Mouse (Mus musculus) embryonic facial prominence, embryonic 10.5 days (tissue): ENCODE results near the gene Plekha1. TPM values are rescaled to one million over a fixed set of nuclear protein-coding genes. Genes with fewer than 3 reads are reported as not detected.

Experiments used
- DNase-seq: peaks from one replicate; pipeline ENCODE4 v3.0.0-alpha.2; 2017; ENCODE audit warnings: low spot score
- H3K27ac ChIP-seq: fragments of 300-500 bp; sonication (generic); replicated peaks from 2 replicates; pipeline ENCODE4 v1.5.1; 2016; ENCODE audit warnings: mild to moderate bottlenecking
- H3K27me3 ChIP-seq: fragments of 300-500 bp; sonication (generic); replicated peaks from 2 replicates; pipeline ENCODE4 v1.6.1; 2016; ENCODE audit warnings: low read depth, mild to moderate bottlenecking; ENCODE audit not compliant: poor library complexity, severe bottlenecking
- H3K36me3 ChIP-seq: fragments of 300-500 bp; sonication (generic); replicated peaks from 2 replicates; pipeline ENCODE4 v1.6.1; 2016; ENCODE audit warnings: mild to moderate bottlenecking, moderate library complexity
- H3K4me1 ChIP-seq: fragments of 300-500 bp; sonication (generic); 2 replicates; pipeline ENCODE4 v1.6.1; 2016
- H3K4me3 ChIP-seq: fragments of 300-500 bp; sonication (generic); 2 replicates; pipeline ENCODE4 v1.5.1; 2016; ENCODE audit warnings: mild to moderate bottlenecking, moderate library complexity
- H3K9me3 ChIP-seq: fragments of 300-500 bp; sonication (generic); 2 replicates; pipeline ENCODE4 v1.6.1; 2016; ENCODE audit warnings: mild to moderate bottlenecking
- WGBS: fragments of 180-500 bp; shearing (Covaris S2); methylation state at CpG from one replicate; pipeline ENCODE4 v1.1.7; 2016; 5-methylcytosine and 5-hydroxymethylcytosine counted together
- polyA plus RNA-seq: library from polyadenylated mRNA; unstranded; fragments of >200 nt; fragmentation: Nextera tagmentation; extraction: Ambion mirVana; gene quantifications from 2 replicates; pipeline ENCODE4 v1.2.1, GENCODE M21; 2016

Plekha1 gene
- polyA plus RNA-seq, 1 experiment from 2014 or later: 37.5 TPM

GRCm38 (mm10) chr7:130866640-130867039 lies 1.1 kb downstream of the Plekha1 start:
- Histone ChIP-seq H3K36me3 (no peaks in the 10 kb centered on the region), H3K27me3 (peaks cover 25% of the 10 kb centered on the region), H3K4me1 (peaks cover 17% of the 10 kb centered on the region), H3K4me3 (peak overlapping the region; percentile 76), H3K27ac (peak overlapping the region; percentile 93), H3K9me3 (no peaks in the 10 kb centered on the region)
- DNase-seq: no peak
- WGBS: 2% methylated on average over 13 of the region's 13 CpGs

DNA sequence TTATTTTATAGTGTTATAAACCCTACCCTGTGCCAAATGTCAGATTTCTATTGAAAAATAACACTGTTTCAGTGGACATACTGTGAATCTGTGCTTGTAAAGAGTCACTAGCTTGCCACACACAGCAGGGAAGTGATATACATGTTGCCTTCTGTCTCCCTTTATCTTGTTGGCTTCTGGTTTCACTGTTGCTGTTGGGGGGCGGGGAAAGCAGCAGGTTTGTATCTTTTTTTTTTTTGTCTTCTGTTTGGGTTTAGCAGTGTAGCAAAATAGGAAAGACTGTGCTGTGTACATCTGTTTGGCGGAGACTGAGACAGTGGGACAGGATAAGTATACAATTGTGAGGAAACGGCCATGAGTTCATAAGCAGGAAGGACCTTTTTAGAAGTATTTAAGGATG lies 1.7 kb downstream of the Plekha1 start:
- H3K36me3 ChIP-seq: no peaks in the 10 kb centered on the region
- no peaks in the 10 kb centered on the region for H3K9me3 ChIP-seq
- peaks cover 19% of the 10 kb centered on the region for H3K27me3 ChIP-seq
- no peak overlapping the region for H3K27ac ChIP-seq
- H3K4me3 ChIP-seq: peak overlapping the region; percentile 76; the same call in 1 of the 2 replicates
- WGBS: 60% methylated on average over 3 of the region's 3 CpGs
- peaks cover 17% of the 10 kb centered on the region for H3K4me1 ChIP-seq
- no peak for DNase-seq

GRCm38 (mm10) chr7:130884161-130884560 lies 18.6 kb downstream of the Plekha1 start:
- Histone ChIP-seq H3K4me3 (no peak overlapping the region), H3K27ac (no peak overlapping the region), H3K36me3 (peaks cover 24% of the 10 kb centered on the region), H3K27me3 (no peaks in the 10 kb centered on the region), H3K4me1 (peaks cover 6% of the 10 kb centered on the region), H3K9me3 (no peaks in the 10 kb centered on the region)
- DNase-seq: no peak
- 94% methylated on average over 2 of the region's 2 CpGs for WGBS

DNA sequence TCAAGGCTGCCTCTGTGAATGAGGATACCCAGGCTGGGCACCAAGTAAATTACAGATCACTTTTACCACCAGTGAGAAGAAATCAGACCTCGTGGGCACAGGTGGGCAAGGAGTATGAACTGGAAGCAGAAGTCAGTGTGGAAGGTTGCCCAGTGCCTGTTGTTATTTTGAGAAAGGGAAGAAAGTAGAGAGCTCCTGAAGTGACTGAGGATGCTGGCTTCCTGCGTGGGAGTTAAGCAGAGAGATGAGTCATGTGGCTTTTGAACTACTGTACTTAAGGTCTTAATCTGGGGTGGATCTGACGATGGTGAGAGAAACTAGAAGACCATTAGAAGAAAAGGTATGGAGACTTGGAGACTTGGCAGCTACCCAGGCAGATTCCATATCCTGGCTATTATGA lies 20.7 kb downstream of the Plekha1 start:
- no peak for DNase-seq
- Histone ChIP-seq H3K4me1 (peaks cover 6% of the 10 kb centered on the region), H3K27me3 (no peaks in the 10 kb centered on the region), H3K36me3 (peaks cover 15% of the 10 kb centered on the region; the same call in 1 of the 2 replicates), H3K9me3 (no peaks in the 10 kb centered on the region), H3K27ac (no peak overlapping the region), H3K4me3 (no peak overlapping the region)
- WGBS: 86% methylated on average over 3 of the region's 3 CpGs

- Histone ChIP-seq H3K27me3 (no peaks in the 10 kb centered on the region), H3K9me3 (no peaks in the 10 kb centered on the region), H3K27ac (no peak overlapping the region), H3K36me3 (peaks cover 29% of the 10 kb centered on the region), H3K4me1 (peaks cover 6% of the 10 kb centered on the region), H3K4me3 (no peak overlapping the region)
- DNase-seq: no peak
- 12% methylated on average over 3 of the region's 3 CpGs for WGBS
Observed at GRCm38 (mm10) chr7:130887946-130888345, 22.4 kb downstream of the Plekha1 start.

GRCm38 (mm10) chr7:130890871-130891270 lies 25.3 kb downstream of the Plekha1 start:
- DNase-seq: no peak
- Histone ChIP-seq H3K4me1 (peaks cover 6% of the 10 kb centered on the region), H3K36me3 (peaks cover 23% of the 10 kb centered on the region), H3K9me3 (no peaks in the 10 kb centered on the region), H3K27ac (no peak overlapping the region), H3K4me3 (no peak overlapping the region), H3K27me3 (no peaks in the 10 kb centered on the region)
- WGBS: 34% methylated on average over 2 of the region's 2 CpGs

DNA sequence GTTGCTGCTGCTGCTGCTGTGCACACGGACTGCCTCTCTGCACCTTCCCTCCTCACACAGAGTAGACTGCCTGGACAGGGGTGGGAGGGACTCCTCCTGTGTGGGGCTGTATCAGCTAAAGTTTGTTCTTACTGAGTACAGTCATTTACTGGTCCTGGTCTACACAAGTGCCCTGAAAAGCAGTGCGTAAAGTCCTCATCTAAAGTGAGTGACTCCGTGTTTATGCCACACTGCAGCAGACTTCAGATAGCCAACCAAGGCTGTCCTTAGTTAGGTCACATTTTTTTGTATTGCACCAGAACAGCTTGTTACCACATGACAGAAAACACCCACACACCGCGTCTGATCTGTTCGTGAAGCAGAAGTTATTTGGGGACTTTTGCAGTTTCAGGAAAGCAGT lies 27.4 kb downstream of the Plekha1 start:
- Histone ChIP-seq H3K27ac (no peak overlapping the region), H3K4me3 (no peak overlapping the region), H3K4me1 (peaks cover 3% of the 10 kb centered on the region), H3K27me3 (no peaks in the 10 kb centered on the region), H3K9me3 (no peaks in the 10 kb centered on the region), H3K36me3 (peaks cover 24% of the 10 kb centered on the region)
- DNase-seq: no peak
- WGBS: 85% methylated on average over 6 of the region's 6 CpGs

- Histone ChIP-seq H3K27ac (no peak overlapping the region), H3K4me1 (no peaks in the 10 kb centered on the region), H3K4me3 (no peak overlapping the region), H3K9me3 (no peaks in the 10 kb centered on the region), H3K27me3 (no peaks in the 10 kb centered on the region), H3K36me3 (peaks cover 29% of the 10 kb centered on the region)
- WGBS: 80% methylated on average over 9 of the region's 9 CpGs
- DNase-seq: no peak
Observed at GRCm38 (mm10) chr7:130894931-130895617, 29.5 kb downstream of the Plekha1 start.

DNA sequence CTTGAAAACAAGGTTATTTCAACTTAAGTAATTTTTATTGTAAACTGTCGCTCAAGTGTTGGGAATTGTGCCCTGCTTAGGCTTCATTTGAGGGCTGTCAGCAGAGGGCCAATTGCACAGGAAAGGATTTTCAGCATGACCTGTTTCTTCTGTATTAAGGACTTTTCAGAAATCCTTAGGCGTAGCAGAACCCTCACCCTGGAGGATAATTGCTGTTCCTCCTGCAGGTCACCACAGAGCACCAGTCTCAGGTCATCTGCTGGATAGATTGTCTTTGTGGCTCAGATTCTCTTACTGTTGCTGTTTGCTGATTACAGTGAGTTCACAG lies 30.0 kb downstream of the Plekha1 start:
- peaks cover 29% of the 10 kb centered on the region for H3K36me3 ChIP-seq
- no peak overlapping the region for H3K27ac ChIP-seq
- no peak overlapping the region for H3K4me3 ChIP-seq
- H3K27me3 ChIP-seq: no peaks in the 10 kb centered on the region
- no peaks in the 10 kb centered on the region for H3K9me3 ChIP-seq
- H3K4me1 ChIP-seq: no peaks in the 10 kb centered on the region
- WGBS: 72% methylated on average over 2 of the region's 2 CpGs
- no peak for DNase-seq

- DNase-seq: no peak
- Histone ChIP-seq H3K9me3 (no peaks in the 10 kb centered on the region), H3K27me3 (no peaks in the 10 kb centered on the region), H3K4me3 (no peak overlapping the region), H3K27ac (no peak overlapping the region), H3K36me3 (peaks cover 29% of the 10 kb centered on the region), H3K4me1 (no peaks in the 10 kb centered on the region)
- 82% methylated on average over 3 of the region's 3 CpGs for WGBS
Observed at GRCm38 (mm10) chr7:130896064-130896463, 30.5 kb downstream of the Plekha1 start.

DNA sequence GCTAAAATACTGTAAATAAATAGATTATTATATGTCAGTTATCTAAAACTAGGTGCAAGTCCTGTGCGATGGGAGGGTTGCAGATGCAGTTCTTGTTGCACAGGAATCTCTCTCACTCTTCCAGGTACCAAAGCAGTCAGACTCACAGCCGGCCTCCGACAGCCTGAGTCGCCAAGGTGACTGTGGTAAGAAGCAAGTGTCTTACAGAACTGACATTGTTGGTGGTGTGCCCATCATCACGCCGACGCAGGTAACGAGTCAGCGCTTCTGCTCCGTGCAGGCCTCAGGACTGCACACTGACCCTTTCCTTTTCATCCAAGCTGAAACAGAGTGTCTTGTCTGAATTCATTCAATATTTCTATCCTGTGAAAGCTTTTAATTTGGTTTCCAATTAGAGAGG lies 31.6 kb downstream of the Plekha1 start:
- no peaks in the 10 kb centered on the region for H3K9me3 ChIP-seq
- DNase-seq: no peak
- H3K36me3 ChIP-seq: peaks cover 22% of the 10 kb centered on the region
- no peak overlapping the region for H3K4me3 ChIP-seq
- WGBS: 93% methylated on average over 10 of the region's 10 CpGs
- H3K4me1 ChIP-seq: no peaks in the 10 kb centered on the region
- no peaks in the 10 kb centered on the region for H3K27me3 ChIP-seq
- no peak overlapping the region for H3K27ac ChIP-seq

DNA sequence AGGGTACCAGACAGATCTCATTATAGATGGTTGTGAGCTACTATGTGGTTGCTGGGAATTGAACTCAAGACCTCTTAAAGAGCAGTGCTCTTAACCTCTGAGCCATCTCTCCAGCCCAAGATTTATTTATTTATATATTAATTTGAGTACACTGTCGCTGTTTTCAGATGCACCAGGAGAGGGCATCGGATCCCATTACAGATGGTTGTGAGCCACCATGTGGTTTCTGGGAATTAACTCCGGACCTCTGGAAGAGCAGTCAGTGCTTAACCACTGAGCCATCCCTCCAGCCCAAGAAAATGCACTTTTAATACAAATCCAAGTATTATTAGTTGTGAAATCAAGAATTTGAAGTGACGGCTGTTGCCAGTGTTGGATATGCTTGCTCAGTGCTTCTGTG lies 32.8 kb downstream of the Plekha1 start:
- no peak overlapping the region for H3K4me3 ChIP-seq
- H3K27ac ChIP-seq: no peak overlapping the region
- H3K27me3 ChIP-seq: no peaks in the 10 kb centered on the region
- no peak for DNase-seq
- 77% methylated on average over 4 of the region's 4 CpGs for WGBS
- H3K36me3 ChIP-seq: peaks cover 24% of the 10 kb centered on the region
- H3K4me1 ChIP-seq: no peaks in the 10 kb centered on the region
- no peaks in the 10 kb centered on the region for H3K9me3 ChIP-seq

DNA sequence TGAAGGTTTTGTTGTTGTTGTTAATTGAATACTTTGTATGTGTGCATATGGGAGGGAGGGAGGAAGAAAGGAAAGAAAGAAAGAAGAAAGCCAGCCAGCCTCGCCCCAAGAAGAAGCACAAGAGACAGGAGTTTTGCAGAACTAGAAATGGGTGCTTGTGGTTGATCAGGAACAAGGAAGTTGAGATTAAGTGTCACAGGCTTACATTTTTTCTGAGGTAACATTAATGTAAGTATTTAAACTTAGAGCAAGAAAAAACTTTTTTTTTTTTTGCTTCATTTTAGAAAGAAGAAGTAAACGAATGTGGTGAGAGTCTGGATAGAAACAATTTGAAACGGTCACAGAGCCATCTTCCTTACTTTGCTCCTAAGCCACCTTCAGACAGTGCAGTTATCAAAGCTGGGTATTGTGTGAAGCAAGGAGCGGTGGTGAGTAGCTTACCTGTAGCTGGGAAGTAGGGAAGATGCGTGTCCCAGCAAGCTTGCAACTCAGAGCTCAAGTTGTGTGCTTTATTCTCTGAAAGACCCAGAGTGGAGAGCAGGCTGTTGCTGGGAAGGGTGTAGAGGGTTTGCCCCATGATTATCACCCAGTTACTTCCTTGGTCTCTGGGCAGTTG lies 34.8 kb downstream of the Plekha1 start:
- peaks cover 39% of the 10 kb centered on the region for H3K36me3 ChIP-seq
- no peak for DNase-seq
- no peak overlapping the region for H3K4me3 ChIP-seq
- no peaks in the 10 kb centered on the region for H3K9me3 ChIP-seq
- no peaks in the 10 kb centered on the region for H3K4me1 ChIP-seq
- no peaks in the 10 kb centered on the region for H3K27me3 ChIP-seq
- WGBS: 90% methylated on average over 5 of the region's 5 CpGs
- no peak overlapping the region for H3K27ac ChIP-seq
